Mouse (Mus musculus): ENCODE data around the gene Hand2. TPM values are rescaled to one million over a fixed set of nuclear protein-coding genes. Genes with fewer than 3 reads are reported as not detected.
A peak's percentile ranks its signal among the peaks of the same experiment; 100 is the strongest.

Hand2 gene
- total RNA-seq, 2 experiments from 2014 or later: 32.2 to 38.4 TPM

GRCm38 (mm10) chr8:57324091-57324490 lies 3.3 kb downstream of the Hand2 start:
- no peak for DNase-seq

- DNase-seq: no peak
These were observed 3.9 kb downstream of the Hand2 start for GRCm38 (mm10) chr8:57324671-57325070.

- DNase-seq: no peak
These were observed 4.5 kb downstream of the Hand2 start for GRCm38 (mm10) chr8:57325111-57325891.

- no peak for DNase-seq
These were observed 5.6 kb downstream of the Hand2 start for GRCm38 (mm10) chr8:57326091-57327065.

- DNase-seq: no peak
These were observed 6.7 kb downstream of the Hand2 start for GRCm38 (mm10) chr8:57327281-57328160.

DNA sequence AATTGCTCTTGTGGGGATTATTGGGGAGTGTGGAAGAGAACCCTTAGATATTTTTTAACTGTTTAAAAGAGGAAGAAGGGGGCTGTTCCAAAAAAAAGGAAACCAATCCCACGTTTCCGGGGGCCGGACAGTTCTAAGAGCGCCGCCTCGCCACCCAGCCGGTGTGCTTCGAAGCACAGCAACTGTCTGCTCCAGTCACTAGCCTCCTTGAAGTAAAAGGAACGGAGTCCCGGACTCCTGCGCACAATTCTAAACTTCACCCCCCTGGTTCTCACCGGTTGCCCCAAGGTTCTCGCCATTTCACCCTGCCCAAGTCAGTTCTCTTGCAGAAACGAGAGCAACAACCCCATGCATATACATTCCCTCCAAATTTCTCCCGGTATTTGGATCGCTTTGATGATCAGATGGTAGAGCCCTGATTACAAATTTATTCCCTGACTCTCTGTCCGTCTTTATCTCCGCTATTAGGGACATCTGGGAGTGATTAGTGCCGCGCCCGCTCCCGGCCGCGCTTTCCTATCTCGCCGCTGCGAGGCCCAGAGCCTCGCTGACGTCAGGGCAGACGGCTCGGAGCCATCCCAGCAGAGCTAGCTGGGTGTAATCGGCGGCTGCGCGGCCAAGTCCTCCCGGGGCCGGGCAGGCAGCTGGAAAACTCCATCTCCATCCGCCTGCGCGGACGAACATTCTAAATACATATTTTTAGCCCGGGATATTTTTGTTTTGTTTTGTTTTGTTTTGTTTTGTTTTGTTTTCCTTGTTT lies 7.6 kb downstream of the Hand2 start:
- DNase-seq: peak; percentile 77

GRCm38 (mm10) chr8:57328931-57329341 lies 8.2 kb downstream of the Hand2 start:
- no peak for DNase-seq

GRCm38 (mm10) chr8:57330106-57330505 lies 9.3 kb downstream of the Hand2 start:
- no peak for DNase-seq

DNA sequence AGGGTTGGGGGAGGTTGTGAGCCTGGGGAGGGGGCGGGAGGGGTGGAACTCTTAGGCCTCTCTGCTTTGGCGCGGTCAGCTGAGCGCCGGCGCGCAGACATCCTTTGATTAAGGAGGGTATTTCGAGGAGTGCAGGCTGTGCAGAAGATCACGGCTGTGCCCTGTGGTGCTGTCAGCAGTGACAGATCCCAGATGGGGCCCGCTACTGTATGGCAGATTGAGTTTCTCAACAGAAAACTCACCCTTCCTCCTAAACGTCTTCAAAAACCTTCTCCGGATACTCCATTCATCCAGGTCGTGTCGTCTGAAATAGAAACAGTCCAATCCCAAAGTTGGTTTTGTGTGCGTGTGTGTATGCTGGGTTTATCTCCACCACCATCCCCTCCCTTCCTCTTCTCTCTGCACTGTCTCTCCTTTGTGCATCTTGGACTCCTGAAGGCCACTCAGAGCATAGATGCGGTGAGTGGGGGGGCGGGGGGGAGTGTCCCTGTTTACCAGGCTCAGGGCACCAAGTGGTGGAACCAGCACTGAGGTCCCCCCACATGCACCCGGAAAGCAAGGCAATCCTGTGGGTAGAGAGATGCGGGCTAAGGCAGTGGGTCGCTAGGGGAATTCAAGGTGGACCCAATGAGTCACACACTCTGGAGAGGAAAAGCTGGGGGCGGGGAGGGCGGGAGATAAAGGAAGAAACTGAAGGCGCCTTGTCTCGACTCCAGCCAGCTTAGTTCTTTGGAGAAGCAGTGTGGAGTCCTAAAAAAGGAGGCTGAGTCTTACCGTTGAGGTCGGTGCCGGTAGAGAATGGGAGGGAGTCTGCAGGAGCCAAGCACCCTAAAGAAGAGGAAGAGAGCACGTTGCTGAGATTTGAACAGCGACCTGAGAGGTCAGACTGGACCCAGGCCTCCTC lies 11.2 kb downstream of the Hand2 start:
- DNase-seq: no peak

GRCm38 (mm10) chr8:57332676-57333482 lies 12.1 kb downstream of the Hand2 start:
- DNase-seq: no peak

- DNase-seq: no peak
These were observed 12.6 kb downstream of the Hand2 start for GRCm38 (mm10) chr8:57333483-57333770.

DNA sequence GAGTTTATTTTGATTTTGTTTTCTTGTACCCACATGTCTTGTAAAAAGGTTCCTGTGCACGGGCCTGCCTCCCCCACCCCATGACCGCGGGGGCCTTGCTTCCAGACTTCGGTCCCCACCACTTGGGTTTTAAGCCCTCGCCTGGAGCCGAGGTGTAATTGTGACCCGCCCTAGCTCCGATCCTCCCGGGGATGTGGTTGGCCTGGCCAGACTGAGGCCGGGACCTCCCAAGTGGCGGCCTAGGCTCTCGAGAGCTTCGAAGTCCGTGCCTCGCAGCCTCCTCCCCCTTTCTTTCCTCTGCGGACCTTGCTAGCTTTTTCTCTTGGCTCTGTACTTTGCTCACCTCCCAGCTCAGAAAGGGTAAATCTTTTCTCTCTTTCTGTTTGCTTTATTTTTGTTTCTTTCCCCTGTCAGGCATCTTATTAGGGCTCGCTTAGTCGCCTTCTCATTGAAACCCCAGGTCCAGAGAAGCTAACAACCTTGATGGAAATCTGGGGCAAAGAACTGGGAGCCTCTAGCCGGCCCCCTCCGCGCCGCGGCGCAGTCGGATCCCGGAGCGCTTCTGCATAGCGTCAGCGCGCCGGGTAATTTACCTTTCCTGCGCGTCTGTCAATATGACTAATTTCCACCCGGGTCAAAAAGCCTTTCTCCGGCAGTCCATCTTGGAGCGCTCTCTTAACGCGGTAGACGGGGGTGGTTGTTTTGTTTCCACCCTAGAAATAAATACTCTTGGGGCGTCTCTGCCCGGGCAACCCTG lies 13.2 kb downstream of the Hand2 start:
- no peak for DNase-seq

GRCm38 (mm10) chr8:57334714-57335113 lies 13.9 kb downstream of the Hand2 start:
- no peak for DNase-seq

GRCm38 (mm10) chr8:57337271-57338030 lies 16.7 kb downstream of the Hand2 start:
- DNase-seq: no peak

DNA sequence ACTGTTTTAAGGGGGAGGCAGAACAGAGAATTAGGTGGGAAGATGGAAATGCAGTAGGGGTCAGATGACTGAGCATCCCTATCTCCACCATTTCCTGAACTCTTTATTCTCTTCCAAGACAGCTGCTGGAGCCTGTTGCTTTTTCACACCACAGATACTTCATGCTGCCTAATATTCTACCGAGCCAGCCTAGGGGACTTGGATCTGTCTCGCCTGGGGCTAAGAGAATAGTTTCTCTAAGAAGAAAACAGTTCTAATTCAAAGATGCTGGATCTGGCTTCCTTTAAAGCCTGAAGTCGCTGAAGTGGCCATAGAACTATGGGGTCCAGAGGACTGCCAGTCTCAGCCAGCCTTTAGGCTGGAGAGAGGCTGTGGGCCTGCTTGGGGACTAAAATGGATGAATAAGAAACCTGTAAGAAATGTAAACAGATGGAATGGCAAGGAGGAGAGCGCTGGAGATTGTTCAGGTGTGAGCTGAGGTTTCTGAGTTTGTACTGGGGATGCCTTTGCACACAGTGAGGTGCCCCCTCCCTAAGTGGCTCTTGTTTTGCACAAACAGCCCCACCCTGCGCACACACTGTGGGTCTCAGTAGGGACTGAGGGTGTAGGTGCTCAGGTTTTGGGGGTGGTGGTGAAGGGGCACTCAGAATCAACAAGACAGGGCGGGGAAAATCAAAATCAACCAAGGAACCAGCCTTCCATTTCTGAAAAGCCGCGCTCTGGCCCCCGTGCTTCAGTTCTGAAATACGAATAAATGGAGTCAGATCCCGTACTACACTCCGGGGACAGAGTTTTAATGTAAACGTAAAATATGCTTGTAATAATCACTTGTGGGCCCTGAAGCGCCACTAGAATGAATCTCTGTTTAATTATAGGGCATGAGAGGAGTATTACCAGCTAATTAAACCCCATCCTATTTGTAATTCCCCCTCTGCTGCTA lies 19.2 kb downstream of the Hand2 start:
- DNase-seq: no peak

DNA sequence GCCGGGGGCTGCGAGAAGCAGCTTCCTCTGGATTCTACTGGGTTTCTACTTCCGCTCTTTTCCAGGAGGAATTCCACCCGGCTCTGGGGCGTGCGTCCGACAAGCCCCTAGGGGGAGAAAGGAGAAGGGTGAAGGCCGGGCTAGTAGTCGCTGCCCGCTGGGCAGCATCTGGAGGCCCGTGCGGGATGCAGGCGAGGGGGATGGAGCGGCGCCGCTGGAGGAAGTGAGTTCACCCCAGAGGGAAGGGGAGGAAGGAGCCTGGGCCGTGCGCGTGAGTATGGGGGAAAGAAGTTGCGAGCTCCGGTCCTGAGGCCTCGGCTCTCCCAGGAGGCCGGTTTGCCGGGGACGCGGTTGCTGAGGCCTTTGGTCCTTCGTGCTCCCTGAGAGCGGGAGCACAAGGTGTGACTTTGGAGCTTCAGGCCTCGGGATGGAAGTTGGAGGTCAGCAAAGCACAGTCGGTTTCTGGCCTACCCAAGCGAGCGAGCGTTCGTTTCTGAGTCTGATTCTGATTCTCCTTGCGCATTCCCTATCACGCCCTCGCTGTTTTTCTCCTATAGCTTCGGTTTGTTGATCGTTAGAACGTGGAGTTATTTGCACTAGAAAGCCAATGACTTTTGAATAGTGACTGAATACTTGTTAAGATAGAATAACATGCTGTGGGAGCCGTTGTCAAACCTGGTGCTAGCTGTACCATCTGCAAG lies 20.2 kb downstream of the Hand2 start:
- no peak for DNase-seq
